Mouse (Mus musculus): Measurements from ENCODE around the gene Fyn.

GRCm38 (mm10) chr10:39471040-39471713 is 102.5 kb downstream of the Fyn start:
- TF ChIP-seq POLR2A (IDR thresholded peaks at IDR 0.05; ENCODE audit: control insufficient read depth, extremely low read depth, insufficient read depth, low read length, poor library complexity) (no peak), CTCF (IDR thresholded peaks at IDR 0.05; ENCODE audit: borderline replicate concordance, control insufficient read depth, extremely low read depth, insufficient read depth, low read length, poor library complexity) (no peak)
